Mouse (Mus musculus): ENCODE measurements at regions not wholly inside any gene's neighbourhood (a gene's known extent, or its start where the extent isn't known, plus 50 kb on each side); places are given as distances from the start of the nearest gene placed in this dataset.

DNA sequence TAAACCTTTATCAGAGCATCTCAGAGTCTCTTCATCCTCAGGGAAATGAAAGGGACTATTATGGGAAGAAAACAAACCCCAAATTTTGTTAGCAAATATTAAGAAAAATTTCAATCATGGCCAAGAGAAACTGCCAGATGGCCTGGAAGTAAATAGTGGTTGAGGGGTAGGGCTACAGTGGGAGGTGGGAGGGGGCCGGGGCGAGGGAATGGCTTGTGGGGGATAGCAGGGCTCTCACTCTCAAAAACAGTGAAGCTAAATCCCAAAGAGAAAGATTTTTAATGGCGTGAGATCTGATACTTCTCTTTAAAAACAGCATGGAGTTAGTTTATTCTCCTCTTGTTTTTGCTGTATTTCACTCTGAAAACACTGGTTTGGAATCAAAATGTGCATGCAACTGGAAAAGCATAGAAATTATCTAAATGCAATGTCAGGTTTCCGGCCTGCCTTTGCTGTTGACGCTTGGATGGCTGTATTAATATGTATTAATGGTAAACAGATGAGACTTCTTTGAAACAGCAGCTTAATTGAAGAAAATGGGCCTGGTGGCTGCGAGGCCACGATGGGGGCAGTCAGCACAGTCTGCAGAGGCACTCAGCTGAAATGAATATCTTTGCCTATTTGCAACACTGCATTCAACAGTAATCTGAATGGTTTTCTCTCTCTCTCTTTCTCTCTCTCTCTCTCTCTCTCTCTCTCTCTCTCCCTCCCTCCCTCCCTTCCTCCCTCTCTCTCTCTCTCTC is 99.8 kb upstream of the Spats2l start:
- TF ChIP-seq GATA1 (IDR thresholded peaks at IDR 0.05; ENCODE audit: borderline replicate concordance, low read length) (no peak), FLI1 (IDR thresholded peaks at IDR 0.05; ENCODE audit: low read length) (no peak)

All from megakaryocyte, embryonic 14.5 days (primary cell).